In genomic region chr13:46633320-46634132, GRCm38 (mm10) we compare ENCODE assay signal across 8 mouse cellular contexts. TPM values are rescaled to one million over a fixed set of nuclear protein-coding genes. Genes with fewer than 3 reads are reported as not detected.
DNase-seq lines count a peak whose midpoint lies in the region; ATAC-seq and TF ChIP-seq lines count a peak whose summit lies in the region.

No protein-coding gene starts in this region.

- ATAC-seq in kidney, postnatal 0 days (replicated peaks; ENCODE audit: low FRiP score, low read depth) = no peak
- no peak for ATAC-seq in lung, postnatal 0 days

- H3K4me1 ChIP-seq in kidney, postnatal 0 days (replicated peaks; ENCODE audit: insufficient read depth, low read length) = no peaks in the 10 kb centered on the region
- H3K4me1 ChIP-seq in limb, embryonic 10.5 days = peaks cover 15% of the 10 kb centered on the region
- no peaks in the 10 kb centered on the region for H3K4me1 ChIP-seq in lung, postnatal 0 days (ENCODE audit: insufficient read depth, low read depth, low read length)

- peak; percentile 19 for DNase-seq in kidney, postnatal 0 days (ENCODE audit: low spot score)
- no peak for DNase-seq in kidney, postnatal 10 days
- DNase-seq in frontal cortex, postnatal 14 days (ENCODE audit: low spot score in 2 of 2) = peak; percentile 53 to 63
- peak; percentile 55 for DNase-seq in limb, embryonic 10.5 days (ENCODE audit: low spot score)
- peak; percentile 79 to 84 for DNase-seq in right cerebral cortex, postnatal 10 days (ENCODE audit: low spot score in 2 of 2)
- no peak for DNase-seq in lung, postnatal 0 days (ENCODE audit: low spot score)
- DNase-seq in testis, postnatal 10 days (ENCODE audit: low spot score) = no peak
- no peak for DNase-seq in lung, postnatal 36 days

- no peaks in the 10 kb centered on the region for H3K27me3 ChIP-seq in kidney, postnatal 0 days (ENCODE audit: insufficient read depth, low read length)
- no peaks in the 10 kb centered on the region for H3K27me3 ChIP-seq in limb, embryonic 10.5 days (ENCODE audit: low read depth, poor library complexity, severe bottlenecking)
- H3K27me3 ChIP-seq in lung, postnatal 0 days (replicated peaks; ENCODE audit: insufficient read depth, low read length) = no peaks in the 10 kb centered on the region

- no peak overlapping the region for H3K4me3 ChIP-seq in kidney, postnatal 0 days (replicated peaks; ENCODE audit: low read depth, low read length)
- peak overlapping the region; percentile 13; the same call in 1 of the 2 replicates for H3K4me3 ChIP-seq in limb, embryonic 10.5 days
- H3K4me3 ChIP-seq in lung, postnatal 0 days (ENCODE audit: low read depth, low read length) = no peak overlapping the region

- no peak for TF ChIP-seq EP300 in lung, postnatal 0 days (IDR thresholded peaks at IDR 0.05)

- no peaks in the 10 kb centered on the region for H3K9me3 ChIP-seq in kidney, postnatal 0 days (replicated peaks; ENCODE audit: low read length)
- no peaks in the 10 kb centered on the region for H3K9me3 ChIP-seq in limb, embryonic 10.5 days (replicated peaks)
- H3K9me3 ChIP-seq in lung, postnatal 0 days (ENCODE audit: low read length) = no peaks in the 10 kb centered on the region

- H3K9ac ChIP-seq in kidney, postnatal 0 days (ENCODE audit: low read depth, low read length) = no peak overlapping the region
- no peak overlapping the region for H3K9ac ChIP-seq in lung, postnatal 0 days (replicated peaks; ENCODE audit: low read depth)

- H3K27ac ChIP-seq in kidney, postnatal 0 days = no peak overlapping the region
- H3K27ac ChIP-seq in limb, embryonic 10.5 days = 0 out of 2 replicates have a peak overlapping the region, but pooled peaks have one; percentile 9
- H3K27ac ChIP-seq in lung, postnatal 0 days (ENCODE audit: low read length) = no peak overlapping the region

- 38% methylated on average over 18 of the region's 18 CpGs for WGBS in kidney, postnatal 0 days
- 65% methylated on average over 18 of the region's 18 CpGs for WGBS in limb, embryonic 10.5 days
- WGBS in lung, postnatal 0 days = 64% methylated on average over 18 of the region's 18 CpGs

- peak overlapping the region; percentile 7; the same call in 1 of the 2 replicates for H3K4me2 ChIP-seq in kidney, postnatal 0 days (ENCODE audit: low read length)
- H3K4me2 ChIP-seq in lung, postnatal 0 days (replicated peaks; ENCODE audit: low read depth, low read length) = no peak overlapping the region

- no peaks in the 10 kb centered on the region for H3K36me3 ChIP-seq in kidney, postnatal 0 days (ENCODE audit: insufficient read depth, low read length)
- no peaks in the 10 kb centered on the region for H3K36me3 ChIP-seq in limb, embryonic 10.5 days
- no peaks in the 10 kb centered on the region for H3K36me3 ChIP-seq in lung, postnatal 0 days (ENCODE audit: insufficient read depth, low read length)

- TF ChIP-seq CTCF in kidney, postnatal 0 days (IDR thresholded peaks at IDR 0.05; ENCODE audit: low read depth) = no peak
- TF ChIP-seq CTCF in lung, postnatal 0 days (IDR thresholded peaks at IDR 0.05) = no peak

RNA-seq across cellular contexts. Expression of gene Fam8a1, which starts 35.8 kb away (rescaled TPM):
- polyA plus RNA-seq in kidney, postnatal 0 days (2015; fragmentation: Nextera tagmentation; extraction: Ambion mirVana) = 11.1 and 13.3 TPM in 2 replicates
- polyA plus RNA-seq in limb, embryonic 10.5 days (2016; fragmentation: Nextera tagmentation; extraction: Ambion mirVana) = 6.2 and 8.7 TPM in 2 replicates
- 12.7 and 13.0 TPM in 2 replicates for polyA plus RNA-seq in lung, postnatal 0 days (2015; fragmentation: Nextera tagmentation; extraction: Ambion mirVana)

Comparison
In these comparisons a context has a peak if more than half of its experiments do, and no peak if none do; other contexts are left out.
1. DNase-seq: peak in kidney, postnatal 0 days (single experiment), frontal cortex, postnatal 14 days (2 of 2), limb, embryonic 10.5 days (single experiment) and right cerebral cortex, postnatal 10 days (2 of 2); none in kidney, postnatal 10 days (single experiment), lung, postnatal 0 days (single experiment), testis, postnatal 10 days (single experiment) and lung, postnatal 36 days (single experiment).